Comparison of ENCODE assay signal across 9 mouse cellular contexts in the genomic region with DNA sequence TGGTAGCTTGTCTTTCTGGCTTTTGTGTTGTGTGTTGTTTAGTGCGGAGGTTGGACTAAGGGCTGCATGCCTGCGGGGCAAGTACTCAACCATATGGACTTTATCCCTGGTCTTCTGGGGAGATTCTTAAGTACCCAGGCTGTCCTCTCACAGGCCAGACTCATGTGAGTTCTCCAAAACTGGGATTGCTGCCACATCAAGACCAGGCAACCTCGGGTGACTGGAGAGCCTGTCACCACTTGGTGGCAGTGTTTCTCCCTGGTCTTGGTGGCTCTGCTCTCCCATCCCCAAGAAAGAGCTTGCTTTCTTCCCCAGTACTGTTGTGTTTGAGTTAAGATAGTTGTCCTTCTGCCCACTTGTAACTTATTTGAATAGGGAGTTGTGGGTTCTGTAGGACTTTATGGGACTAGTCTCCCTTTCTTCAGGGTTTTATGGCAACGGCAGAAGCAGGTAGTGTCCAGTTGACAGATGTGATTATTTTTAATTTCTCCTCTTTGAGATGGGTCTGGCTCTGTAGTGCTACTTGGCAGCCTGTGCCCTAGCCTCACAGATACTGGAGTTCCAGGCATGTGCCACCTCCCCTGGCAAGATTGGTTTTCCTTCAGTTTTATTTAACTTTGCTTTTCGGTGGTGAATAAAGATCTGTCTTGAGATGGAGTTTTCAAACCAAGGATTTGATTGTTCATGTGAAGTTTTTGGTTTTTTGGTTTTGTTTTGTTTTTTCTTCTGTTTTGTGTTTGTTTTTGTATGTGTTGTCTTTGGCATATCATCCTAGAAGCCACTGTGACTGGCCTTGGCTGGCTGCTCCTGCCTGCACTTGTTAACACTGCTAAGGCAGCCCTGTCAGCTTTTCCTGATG.
DNase-seq lines count a peak whose midpoint lies in the region; ATAC-seq and TF ChIP-seq lines count a peak whose summit lies in the region.
"Had no signal": no experiment of that assay in that cellular context is flagged by ENCODE, and none has a peak within 500 bp of the region (broad histone marks: within the 10 kb centered on the region; RNA-seq: fewer than 3 reads in every experiment).

No protein-coding gene starts in this region.

- no peaks in the 10 kb centered on the region for H3K9me3 ChIP-seq in E14TG2a.4 (ENCODE audit: low read length)
- H3K9me3 ChIP-seq in forebrain, embryonic 11.5 days (ENCODE audit: control insufficient read depth, low read length), result no peaks in the 10 kb centered on the region
- H3K9me3 ChIP-seq in heart, postnatal 0 days (replicated peaks; ENCODE audit: control insufficient read depth, low read length), result no peaks in the 10 kb centered on the region
- no peaks in the 10 kb centered on the region for H3K9me3 ChIP-seq in liver, embryonic 14.5 days (ENCODE audit: control insufficient read depth, low read length)
- H3K9me3 ChIP-seq in neural tube, embryonic 12.5 days, result no peaks in the 10 kb centered on the region
- H3K9me3 ChIP-seq in stomach, postnatal 0 days (ENCODE audit: control insufficient read depth, low read length), result no peaks in the 10 kb centered on the region
- H3K9me3 ChIP-seq: limb, embryonic 12.5 days had no signal

- no peak overlapping the region for H3K4me3 ChIP-seq in E14TG2a.4 (replicated peaks; ENCODE audit: low read length)
- H3K4me3 ChIP-seq in brown adipose tissue, adult 24 weeks (ENCODE audit: insufficient read depth, low read depth, low read length), result no peak overlapping the region
- H3K4me3 ChIP-seq in forebrain, embryonic 11.5 days (ENCODE audit: low read depth, low read length), result no peak overlapping the region
- H3K4me3 ChIP-seq in heart, postnatal 0 days (ENCODE audit: low read depth, low read length), result no peak overlapping the region
- no peak overlapping the region for H3K4me3 ChIP-seq in liver, embryonic 14.5 days (ENCODE audit: insufficient read depth in 1 of 2, low read depth in 2 of 2, low read length in 2 of 2)
- no peak overlapping the region for H3K4me3 ChIP-seq in neural tube, embryonic 12.5 days
- no peak overlapping the region for H3K4me3 ChIP-seq in stomach, postnatal 0 days (ENCODE audit: low read depth, low read length)
- H3K4me3 ChIP-seq: limb, embryonic 12.5 days had no signal

- TF ChIP-seq EP300 in heart, postnatal 0 days (IDR thresholded peaks at IDR 0.05; ENCODE audit: low read depth), result 0 out of 2 replicates have a peak, but pooled peaks have one; percentile 31
- no peak for TF ChIP-seq EP300 in liver, embryonic 14.5 days (IDR thresholded peaks at IDR 0.05; ENCODE audit: low read depth)
- no peak for TF ChIP-seq EP300 in stomach, postnatal 0 days (optimal IDR thresholded peaks at IDR 0.05)

- peak; percentile 65; the same call in 1 of the 2 replicates for ATAC-seq in forebrain, embryonic 11.5 days (replicated peaks; ENCODE audit: low FRiP score)
- ATAC-seq in heart, postnatal 0 days (ENCODE audit: insufficient read depth, low read depth), result peak; percentile 81
- ATAC-seq in liver, embryonic 14.5 days (ENCODE audit: insufficient read depth), result no peak; the same call in 1 of the 2 replicates
- 0 out of 2 replicates have a peak, but pooled peaks have one; percentile 38 for ATAC-seq in neural tube, embryonic 12.5 days (ENCODE audit: low FRiP score, low read depth)
- ATAC-seq in stomach, postnatal 0 days (ENCODE audit: low FRiP score, low TSS enrichment), result peak; percentile 69

- H3K36me3 ChIP-seq in E14TG2a.4 (ENCODE audit: insufficient read depth, low read length), result peaks cover 60% of the 10 kb centered on the region
- H3K36me3 ChIP-seq in forebrain, embryonic 11.5 days (ENCODE audit: control insufficient read depth, insufficient read depth, low read length), result no peaks in the 10 kb centered on the region; the same call in 1 of the 2 replicates
- H3K36me3 ChIP-seq in heart, postnatal 0 days (replicated peaks; ENCODE audit: control insufficient read depth, insufficient read depth, low read length), result peaks cover 32% of the 10 kb centered on the region
- no peaks in the 10 kb centered on the region; the same call in 1 of the 2 replicates for H3K36me3 ChIP-seq in liver, embryonic 14.5 days (replicated peaks; ENCODE audit: control insufficient read depth, insufficient read depth, low read depth)
- H3K36me3 ChIP-seq in neural tube, embryonic 12.5 days, result peaks cover 5% of the 10 kb centered on the region; the same call in 1 of the 2 replicates
- H3K36me3 ChIP-seq in stomach, postnatal 0 days (ENCODE audit: control insufficient read depth, insufficient read depth, low read length), result peaks cover 4% of the 10 kb centered on the region; the same call in 1 of the 2 replicates

- H3K27me3 ChIP-seq in E14TG2a.4 (ENCODE audit: insufficient read depth, low read length), result no peaks in the 10 kb centered on the region
- no peaks in the 10 kb centered on the region for H3K27me3 ChIP-seq in forebrain, embryonic 11.5 days (ENCODE audit: control insufficient read depth, insufficient read depth, low read length)
- no peaks in the 10 kb centered on the region for H3K27me3 ChIP-seq in heart, postnatal 0 days (ENCODE audit: control insufficient read depth, insufficient read depth, low read length)
- H3K27me3 ChIP-seq in liver, embryonic 14.5 days (ENCODE audit: control insufficient read depth, insufficient read depth, low read length), result no peaks in the 10 kb centered on the region
- no peaks in the 10 kb centered on the region for H3K27me3 ChIP-seq in neural tube, embryonic 12.5 days (replicated peaks)
- no peaks in the 10 kb centered on the region for H3K27me3 ChIP-seq in stomach, postnatal 0 days (ENCODE audit: control insufficient read depth, insufficient read depth, low read length)
- H3K27me3 ChIP-seq: limb, embryonic 12.5 days had no signal

- H3K4me2 ChIP-seq in forebrain, embryonic 11.5 days (ENCODE audit: low read depth, low read length, severe bottlenecking), result no peak overlapping the region
- H3K4me2 ChIP-seq in heart, postnatal 0 days (ENCODE audit: low read depth, low read length), result no peak overlapping the region
- H3K4me2 ChIP-seq in liver, embryonic 14.5 days (ENCODE audit: low read depth), result no peak overlapping the region
- H3K4me2 ChIP-seq in neural tube, embryonic 12.5 days (replicated peaks), result no peak overlapping the region
- no peak overlapping the region for H3K4me2 ChIP-seq in stomach, postnatal 0 days (replicated peaks; ENCODE audit: low read depth)
- H3K4me2 ChIP-seq: limb, embryonic 12.5 days had no signal

- peak; percentile 70 for TF ChIP-seq CTCF in E14TG2a.4 (conservative IDR thresholded peaks at IDR 0.05; ENCODE audit: low read length)
- peak; percentile 96 for TF ChIP-seq CTCF in heart, postnatal 0 days (IDR thresholded peaks at IDR 0.05; ENCODE audit: low read depth)
- peak; percentile 87 for TF ChIP-seq CTCF in liver, embryonic 14.5 days (IDR thresholded peaks at IDR 0.05; ENCODE audit: low read depth)
- TF ChIP-seq CTCF in stomach, postnatal 0 days (IDR thresholded peaks at IDR 0.05; ENCODE audit: low read depth), result peak; percentile 98

- 62% methylated on average over 5 of the region's 5 CpGs for WGBS in forebrain, embryonic 11.5 days
- 35% methylated on average over 5 of the region's 5 CpGs for WGBS in heart, postnatal 0 days
- WGBS in liver, embryonic 14.5 days (ENCODE audit: insufficient replicate concordance), result 65% methylated on average over 5 of the region's 5 CpGs
- 61% methylated on average over 5 of the region's 5 CpGs for WGBS in neural tube, embryonic 12.5 days
- 36% methylated on average over 5 of the region's 5 CpGs for WGBS in stomach, postnatal 0 days

- H3K9ac ChIP-seq in forebrain, embryonic 11.5 days (ENCODE audit: low read length), result no peak overlapping the region
- H3K9ac ChIP-seq in heart, postnatal 0 days (replicated peaks; ENCODE audit: low read depth, low read length), result no peak overlapping the region
- H3K9ac ChIP-seq in liver, embryonic 14.5 days (replicated peaks), result no peak overlapping the region
- H3K9ac ChIP-seq in neural tube, embryonic 12.5 days, result no peak overlapping the region
- H3K9ac ChIP-seq in stomach, postnatal 0 days (ENCODE audit: low read length), result no peak overlapping the region
- H3K9ac ChIP-seq: limb, embryonic 12.5 days had no signal

- peak overlapping the region; percentile 56 for H3K27ac ChIP-seq in brown adipose tissue, adult 24 weeks (replicated peaks; ENCODE audit: low read depth, low read length)
- no peak overlapping the region for H3K27ac ChIP-seq in forebrain, embryonic 11.5 days (ENCODE audit: low read depth, low read length)
- H3K27ac ChIP-seq in heart, postnatal 0 days (ENCODE audit: low read depth), result peak overlapping the region; percentile 58
- no peak overlapping the region for H3K27ac ChIP-seq in liver, embryonic 14.5 days
- no peak overlapping the region for H3K27ac ChIP-seq in neural tube, embryonic 12.5 days
- H3K27ac ChIP-seq in stomach, postnatal 0 days (replicated peaks), result peak overlapping the region; percentile 71
- H3K27ac ChIP-seq: limb, embryonic 12.5 days had no signal

- DNase-seq in forebrain, embryonic 11.5 days (ENCODE audit: low spot score), result peak; percentile 77
- DNase-seq in heart, postnatal 0 days (ENCODE audit: low spot score), result peak; percentile 90
- peak; percentile 93 to 94 for DNase-seq in kidney, postnatal 25 days
- peak in 2 of 3 experiments; percentile 22 to 28 for DNase-seq in liver, embryonic 14.5 days (ENCODE audit: low read depth in 3 of 3, low spot score in 3 of 3)
- peak; percentile 82 for DNase-seq in stomach, postnatal 0 days (ENCODE audit: low spot score)

- peaks cover 4% of the 10 kb centered on the region for H3K4me1 ChIP-seq in E14TG2a.4 (replicated peaks; ENCODE audit: low read depth, low read length)
- H3K4me1 ChIP-seq in brown adipose tissue, adult 24 weeks (ENCODE audit: control insufficient read depth, insufficient read depth, insufficient read length, low read length), result peaks cover 15% of the 10 kb centered on the region
- no peaks in the 10 kb centered on the region for H3K4me1 ChIP-seq in forebrain, embryonic 11.5 days (replicated peaks; ENCODE audit: control insufficient read depth, insufficient read depth, low read length)
- H3K4me1 ChIP-seq in heart, postnatal 0 days (ENCODE audit: control insufficient read depth, insufficient read depth), result peaks cover 3% of the 10 kb centered on the region; the same call in 1 of the 2 replicates
- 0 out of 4 replicates have a peak, but pooled peaks cover 0 to 1% of the 10 kb centered on the region in 2 experiments for H3K4me1 ChIP-seq in liver, embryonic 14.5 days (replicated peaks; ENCODE audit: control insufficient read depth in 2 of 2, insufficient read depth in 2 of 2, low read length in 1 of 2)
- H3K4me1 ChIP-seq in neural tube, embryonic 12.5 days, result peaks cover 2% of the 10 kb centered on the region; the same call in 1 of the 2 replicates
- H3K4me1 ChIP-seq in stomach, postnatal 0 days (replicated peaks; ENCODE audit: control insufficient read depth, insufficient read depth), result peaks cover 8% of the 10 kb centered on the region
- H3K4me1 ChIP-seq: limb, embryonic 12.5 days had no signal

Comparison
In these comparisons a context has a peak if more than half of its experiments do, and no peak if none do; other contexts are left out.
1. H3K27ac ChIP-seq: peak in brown adipose tissue, adult 24 weeks (single experiment), heart, postnatal 0 days (single experiment) and stomach, postnatal 0 days (single experiment); none in forebrain, embryonic 11.5 days (single experiment), liver, embryonic 14.5 days (single experiment) and neural tube, embryonic 12.5 days (single experiment).
2. DNase-seq: peak in every context shown above with its lines; median percentile 94 in kidney, postnatal 25 days; 90 in heart, postnatal 0 days; 82 in stomach, postnatal 0 days; 77 in forebrain, embryonic 11.5 days; 25 in liver, embryonic 14.5 days.
3. Peak in every context shown above with its lines, with median percentiles within 50 percentile points of each other: CTCF ChIP-seq.